Mouse (Mus musculus): Measurements from ENCODE around the gene Alg5. TPM values are rescaled to one million over a fixed set of nuclear protein-coding genes. Genes with fewer than 3 reads are reported as not detected.
A peak's percentile ranks its signal among the peaks of the same experiment; 100 is the strongest.

The Alg5 gene
- polyA plus RNA-seq, 1 experiment from 2014 or later = 41.4 TPM

- no peaks in the 10 kb centered on the region for H3K27me3 ChIP-seq (ENCODE audit: insufficient read depth, low read length)
- no peak overlapping the region for H3K4me3 ChIP-seq (ENCODE audit: low read depth, low read length)
- H3K4me2 ChIP-seq (ENCODE audit: low read depth, low read length) = no peak overlapping the region
- DNase-seq (no peak), ATAC-seq (no peak)
- H3K9ac ChIP-seq (replicated peaks) = no peak overlapping the region
- 52% methylated on average over 3 of the region's 3 CpGs for WGBS (ENCODE audit: insufficient replicate concordance)
- H3K4me1 ChIP-seq (ENCODE audit: insufficient read depth) = 0 out of 2 replicates have a peak, but pooled peaks cover 3% of the 10 kb centered on the region
- peaks cover 66% of the 10 kb centered on the region for H3K36me3 ChIP-seq (replicated peaks; ENCODE audit: insufficient read depth, low read length)
- H3K27ac ChIP-seq (ENCODE audit: low read depth) = no peak overlapping the region
- no peaks in the 10 kb centered on the region for H3K9me3 ChIP-seq (ENCODE audit: low read length)
- TF ChIP-seq EP300 (IDR thresholded peaks at IDR 0.05; ENCODE audit: low read depth) (no peak), CTCF (IDR thresholded peaks at IDR 0.05; ENCODE audit: low read depth) (no peak)
These were observed 16.4 kb upstream of the Alg5 start for GRCm38 (mm10) chr3:54718947-54719346.

DNA sequence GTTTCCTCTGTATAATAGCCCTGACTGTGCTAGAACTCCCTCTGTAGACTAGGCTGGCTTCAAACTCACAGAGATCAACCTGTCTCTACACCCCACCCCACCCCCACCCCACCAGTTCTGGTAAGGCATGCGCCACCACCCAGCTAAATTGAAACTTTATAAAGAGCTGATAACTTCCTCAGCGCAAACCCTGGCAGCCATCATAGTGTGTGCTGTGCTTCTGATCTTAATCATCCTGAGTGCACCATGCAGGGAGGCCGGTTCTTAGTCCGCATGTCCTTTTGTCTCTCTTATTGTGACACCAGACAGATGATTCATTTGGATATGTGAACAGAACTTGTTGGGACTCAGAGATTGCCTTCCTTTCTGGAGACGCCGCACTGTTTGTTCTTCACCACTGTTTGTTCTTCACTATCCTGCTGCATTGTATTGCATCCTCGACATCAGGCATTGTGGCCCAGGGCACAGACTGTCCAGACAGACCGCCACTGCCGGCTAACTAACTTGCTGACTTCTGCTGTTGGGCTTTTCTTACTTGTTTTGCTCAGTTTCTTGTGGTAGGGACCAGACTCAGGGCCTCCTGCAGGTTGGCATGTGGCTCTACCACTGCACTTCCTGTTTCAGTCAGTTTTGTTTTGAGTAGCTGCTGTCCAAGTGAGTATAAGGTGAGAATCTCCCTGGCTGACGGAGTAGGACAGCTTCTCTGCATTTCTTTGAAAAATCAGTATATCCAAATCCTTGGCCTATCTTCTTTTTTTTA lies 11.4 kb upstream of the Alg5 start:
- no peaks in the 10 kb centered on the region for H3K27me3 ChIP-seq (ENCODE audit: insufficient read depth, low read length)
- H3K36me3 ChIP-seq (replicated peaks; ENCODE audit: insufficient read depth, low read length) = peaks cover 60% of the 10 kb centered on the region
- 0 out of 2 replicates have a peak, but pooled peaks cover 3% of the 10 kb centered on the region for H3K4me1 ChIP-seq (ENCODE audit: insufficient read depth)
- no peak for TF ChIP-seq CTCF (IDR thresholded peaks at IDR 0.05; ENCODE audit: low read depth)
- no peak for TF ChIP-seq EP300 (IDR thresholded peaks at IDR 0.05; ENCODE audit: low read depth)
- H3K9ac ChIP-seq (replicated peaks) = no peak overlapping the region
- 0 out of 2 replicates have a peak overlapping the region, but pooled peaks have one; percentile 39 for H3K27ac ChIP-seq (ENCODE audit: low read depth)
- H3K9me3 ChIP-seq (ENCODE audit: low read length) = no peaks in the 10 kb centered on the region
- no peak overlapping the region for H3K4me2 ChIP-seq (ENCODE audit: low read depth, low read length)
- peak; percentile 64 for ATAC-seq
- no peak overlapping the region for H3K4me3 ChIP-seq (ENCODE audit: low read depth, low read length)
- no peak for DNase-seq
- 56% methylated on average over 10 of the region's 10 CpGs for WGBS (ENCODE audit: insufficient replicate concordance)

DNA sequence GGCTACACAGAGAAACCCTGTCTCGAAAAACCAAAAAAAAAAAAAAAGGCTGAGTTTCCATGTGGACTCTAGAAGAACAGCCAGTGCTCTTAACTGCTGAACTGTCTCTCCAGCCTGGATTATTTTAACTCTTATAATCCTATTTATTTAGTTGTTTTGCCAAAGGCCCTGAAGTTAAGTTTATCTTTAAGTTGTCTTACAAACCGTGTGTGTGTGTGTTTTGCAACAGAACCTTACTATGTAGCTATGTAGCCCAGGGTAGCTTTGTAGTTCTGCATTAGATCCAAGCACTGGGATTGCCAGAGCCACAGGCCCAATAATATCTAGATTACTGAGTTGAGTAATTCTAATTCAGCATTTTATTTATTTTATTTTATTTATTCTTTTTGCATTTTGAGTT lies 10.0 kb upstream of the Alg5 start:
- H3K36me3 ChIP-seq (replicated peaks; ENCODE audit: insufficient read depth, low read length) = peaks cover 67% of the 10 kb centered on the region
- DNase-seq = no peak
- no peak overlapping the region for H3K27ac ChIP-seq (ENCODE audit: low read depth)
- WGBS (ENCODE audit: insufficient replicate concordance) = 66% methylated on average over 2 of the region's 2 CpGs
- 0 out of 2 replicates have a peak, but pooled peaks cover 3% of the 10 kb centered on the region for H3K4me1 ChIP-seq (ENCODE audit: insufficient read depth)
- H3K9me3 ChIP-seq (ENCODE audit: low read length) = no peaks in the 10 kb centered on the region
- no peak overlapping the region for H3K4me3 ChIP-seq (ENCODE audit: low read depth, low read length)
- H3K9ac ChIP-seq (replicated peaks) = no peak overlapping the region
- TF ChIP-seq EP300 (IDR thresholded peaks at IDR 0.05; ENCODE audit: low read depth) (no peak), CTCF (IDR thresholded peaks at IDR 0.05; ENCODE audit: low read depth) (no peak)
- H3K27me3 ChIP-seq (ENCODE audit: insufficient read depth, low read length) = no peaks in the 10 kb centered on the region
- H3K4me2 ChIP-seq (ENCODE audit: low read depth, low read length) = no peak overlapping the region
- ATAC-seq = no peak

GRCm38 (mm10) chr3:54727588-54727987 lies 7.8 kb upstream of the Alg5 start:
- Histone ChIP-seq H3K4me1 (ENCODE audit: insufficient read depth) (0 out of 2 replicates have a peak, but pooled peaks cover 3% of the 10 kb centered on the region), H3K36me3 (replicated peaks; ENCODE audit: insufficient read depth, low read length) (peaks cover 73% of the 10 kb centered on the region)
- 100% methylated on average over 2 of the region's 2 CpGs for WGBS (ENCODE audit: insufficient replicate concordance)

GRCm38 (mm10) chr3:54728100-54728499 lies 7.2 kb upstream of the Alg5 start:
- 0 out of 2 replicates have a peak, but pooled peaks cover 2% of the 10 kb centered on the region for H3K4me1 ChIP-seq (ENCODE audit: insufficient read depth)
- DNase-seq = no peak
- H3K36me3 ChIP-seq (replicated peaks; ENCODE audit: insufficient read depth, low read length) = peaks cover 69% of the 10 kb centered on the region
- H3K9ac ChIP-seq (replicated peaks) = no peak overlapping the region
- no peaks in the 10 kb centered on the region for H3K27me3 ChIP-seq (ENCODE audit: insufficient read depth, low read length)
- no peak overlapping the region for H3K27ac ChIP-seq (ENCODE audit: low read depth)
- H3K4me2 ChIP-seq (ENCODE audit: low read depth, low read length) = no peak overlapping the region
- H3K4me3 ChIP-seq (ENCODE audit: low read depth, low read length) = no peak overlapping the region
- no peaks in the 10 kb centered on the region for H3K9me3 ChIP-seq (ENCODE audit: low read length)
- no peak for ATAC-seq
- TF ChIP-seq EP300 (IDR thresholded peaks at IDR 0.05; ENCODE audit: low read depth) (no peak), CTCF (IDR thresholded peaks at IDR 0.05; ENCODE audit: low read depth) (no peak)
- WGBS (ENCODE audit: insufficient replicate concordance) = 90% methylated on average over 6 of the region's 6 CpGs

More at GRCm38 (mm10) chr3:54727588-54727987, 7.8 kb upstream of the Alg5 start:
- H3K4me3 ChIP-seq (ENCODE audit: low read depth, low read length) = no peak overlapping the region
- H3K4me2 ChIP-seq (ENCODE audit: low read depth, low read length) = no peak overlapping the region
- no peaks in the 10 kb centered on the region for H3K9me3 ChIP-seq (ENCODE audit: low read length)
- no peaks in the 10 kb centered on the region for H3K27me3 ChIP-seq (ENCODE audit: insufficient read depth, low read length)
- H3K9ac ChIP-seq (replicated peaks) = no peak overlapping the region
- TF ChIP-seq EP300 (IDR thresholded peaks at IDR 0.05; ENCODE audit: low read depth) (no peak), CTCF (IDR thresholded peaks at IDR 0.05; ENCODE audit: low read depth) (no peak)
- ATAC-seq (no peak), DNase-seq (no peak)
- H3K27ac ChIP-seq (ENCODE audit: low read depth) = no peak overlapping the region

- Histone ChIP-seq H3K36me3 (replicated peaks; ENCODE audit: insufficient read depth, low read length) (peaks cover 58% of the 10 kb centered on the region), H3K4me3 (ENCODE audit: low read depth, low read length) (no peak overlapping the region), H3K27me3 (ENCODE audit: insufficient read depth, low read length) (no peaks in the 10 kb centered on the region), H3K9me3 (ENCODE audit: low read length) (no peaks in the 10 kb centered on the region), H3K27ac (ENCODE audit: low read depth) (peak overlapping the region; percentile 56), H3K9ac (replicated peaks) (no peak overlapping the region), H3K4me1 (ENCODE audit: insufficient read depth) (peaks cover 11% of the 10 kb centered on the region), H3K4me2 (ENCODE audit: low read depth, low read length) (no peak overlapping the region)
- WGBS (ENCODE audit: insufficient replicate concordance) = 78% methylated on average over 8 of the region's 8 CpGs
- ATAC-seq (peak; percentile 35), DNase-seq (no peak)
- TF ChIP-seq EP300 (IDR thresholded peaks at IDR 0.05; ENCODE audit: low read depth) (peak; percentile 77; the same call in 1 of the 2 replicates), CTCF (IDR thresholded peaks at IDR 0.05; ENCODE audit: low read depth) (no peak)
These were observed 3.7 kb upstream of the Alg5 start for GRCm38 (mm10) chr3:54731626-54732150.
